Mouse (Mus musculus): ENCODE results near the gene Srd5a1. TPM values are rescaled to one million over a fixed set of nuclear protein-coding genes. Genes with fewer than 3 reads are reported as not detected.
"Not testable (repeated sequence)": the region's sequence is repeated elsewhere in the genome, so short reads cannot be mapped to it uniquely, and the experiment has no call there.

Srd5a1 gene
- 10 to 100 TPM; 14.5 TPM for total RNA-seq (2021)
- long read RNA-seq, experiment 1, transcript Srd5a1-202 (5 exons, 2,644 nt): major isoform, 17 of 19 reads
- long read RNA-seq, experiment 1, partial matches to known transcripts: 2 of 19 reads
- long read RNA-seq, experiment 1, other reads (novel, unspliced or antisense): 0 of 19 reads
- long read RNA-seq, experiment 2, transcript Srd5a1-202 (5 exons, 2,644 nt): major isoform, 17 of 18 reads
- long read RNA-seq, experiment 2, partial matches to known transcripts: 1 of 18 reads
- long read RNA-seq, experiment 2, other reads (novel, unspliced or antisense): 0 of 18 reads

DNA sequence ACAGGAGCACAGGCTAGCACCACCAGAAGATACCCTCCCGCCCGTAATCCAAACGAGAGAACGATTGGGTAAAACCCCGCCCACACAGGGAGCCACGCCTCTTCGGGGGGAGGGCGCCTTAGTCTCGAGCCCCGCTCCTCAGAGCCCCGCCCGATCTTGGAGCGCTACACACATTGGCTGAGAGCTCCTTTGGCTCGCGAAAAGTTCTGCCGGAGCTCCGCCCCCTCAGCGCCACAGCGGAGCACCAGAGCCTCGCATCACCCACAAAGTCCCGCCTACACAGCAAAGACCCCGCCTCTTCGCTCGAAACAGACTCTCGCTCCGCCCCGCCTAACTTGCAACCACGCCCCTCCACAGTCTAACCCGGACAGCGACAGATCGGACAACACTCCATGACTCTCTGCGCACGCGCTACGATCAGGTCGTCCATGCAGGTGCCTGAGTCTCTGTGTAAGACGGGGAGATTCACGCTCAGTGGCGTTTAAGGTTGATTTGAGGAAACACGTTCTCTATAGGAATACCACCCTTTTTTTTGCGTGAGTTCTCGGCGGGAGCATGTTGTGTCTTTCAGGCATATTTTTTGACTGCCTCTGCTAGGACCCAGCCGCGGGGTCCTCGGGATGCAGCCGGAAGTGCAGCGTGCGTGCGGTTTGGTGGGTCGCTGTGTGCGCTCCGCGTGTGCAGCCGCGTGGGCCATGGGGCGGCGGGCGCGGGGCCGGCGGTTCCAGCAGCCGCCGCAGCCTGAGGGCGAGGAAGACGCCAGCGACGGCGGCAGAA is at the start of gene Srd5a1:
Gene Srd5a1 (minus strand): TSS at position 45 of the 777 bp plus-strand sequence.
- DNase-seq (ENCODE audit: low spot score in 2 of 2): peak; percentile 99 to 100
- intact Hi-C loops (cut with DNase I): loop anchor here (5.0 kb wide), 1 partner anchor 104 kb away; no protein-coding TSS in a partner anchor

DNA sequence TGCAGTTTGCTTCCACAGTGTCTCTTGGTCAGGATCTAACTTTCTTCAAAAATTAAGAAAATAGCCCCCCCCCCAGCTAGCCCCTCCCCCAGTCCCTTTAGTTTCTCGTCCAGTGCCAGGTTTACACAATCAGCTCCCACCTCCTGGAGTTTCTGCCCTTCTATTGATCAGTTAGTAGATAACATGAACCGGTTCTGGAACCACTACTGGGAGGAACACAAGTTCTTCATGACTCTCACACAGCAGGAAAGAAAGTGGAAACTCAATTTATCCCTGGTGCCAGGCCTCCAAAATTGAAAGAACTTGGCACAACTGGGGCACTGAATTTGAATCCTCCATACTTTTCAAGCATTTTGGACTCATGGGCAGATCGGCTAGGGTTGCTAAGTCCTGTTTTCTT is 43.3 kb upstream of the Srd5a1 start:
- intact Hi-C loops (cut with DNase I): no loop called here
- no peak for DNase-seq (ENCODE audit: low spot score in 2 of 2)

DNA sequence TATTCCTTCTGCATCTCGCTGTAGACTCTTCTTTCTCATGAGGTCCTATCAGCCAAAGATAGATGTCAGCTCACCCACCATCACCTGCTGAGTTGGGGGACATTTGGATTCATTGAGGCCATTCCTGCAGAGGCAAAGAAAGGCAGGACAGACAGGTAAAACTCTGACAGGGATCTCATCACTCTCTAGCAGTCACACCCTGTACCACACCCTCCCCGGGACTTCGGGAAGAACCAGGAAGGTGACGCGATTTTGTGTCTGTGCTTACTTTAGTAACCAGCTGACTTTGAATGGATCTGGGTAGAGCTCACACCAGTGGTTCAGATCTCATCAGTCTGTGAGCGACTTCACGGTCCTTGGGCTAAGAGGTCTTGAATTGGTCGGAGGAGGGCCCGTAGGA is 35.2 kb upstream of the Srd5a1 start:
- intact Hi-C loops (cut with DNase I): no loop called here
- no peak for DNase-seq (ENCODE audit: low spot score in 2 of 2)

DNA sequence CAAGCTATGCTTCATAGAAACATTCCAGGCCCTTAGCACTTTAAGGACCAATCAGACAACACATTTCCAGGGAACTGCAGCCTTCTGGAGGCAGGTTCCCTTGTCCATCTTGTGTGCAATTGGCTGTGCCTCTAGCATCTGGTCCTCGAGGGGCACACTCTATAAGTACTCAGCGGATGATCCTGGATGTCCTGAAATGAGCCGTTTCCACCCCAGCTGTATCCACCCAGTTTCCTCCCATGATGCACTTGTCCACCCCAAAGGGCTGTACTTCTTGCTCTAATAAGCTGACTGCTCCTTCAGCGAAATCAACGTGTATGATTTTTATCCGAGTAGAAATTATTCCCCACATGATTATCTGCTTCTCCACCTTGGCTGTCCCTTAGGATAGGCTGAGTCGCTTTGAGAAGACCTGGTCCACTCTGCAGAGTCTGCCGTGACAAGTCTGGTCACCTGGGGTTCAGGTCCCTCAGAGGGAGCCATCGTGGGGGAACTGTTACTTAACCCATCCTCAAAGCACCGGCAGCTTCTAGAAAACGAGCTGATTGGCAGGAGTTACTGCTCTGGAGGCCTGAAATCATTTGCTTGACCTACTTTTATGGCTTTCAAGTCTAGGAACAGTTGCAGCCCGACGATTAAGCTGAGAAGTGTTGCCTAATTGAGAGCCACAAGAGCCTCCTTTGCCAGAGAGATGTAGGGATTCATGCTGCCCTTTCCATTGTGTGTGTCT is 34.6 kb upstream of the Srd5a1 start:
- intact Hi-C loops (cut with DNase I): no loop called here
- no peak for DNase-seq (ENCODE audit: low spot score in 2 of 2)

DNA sequence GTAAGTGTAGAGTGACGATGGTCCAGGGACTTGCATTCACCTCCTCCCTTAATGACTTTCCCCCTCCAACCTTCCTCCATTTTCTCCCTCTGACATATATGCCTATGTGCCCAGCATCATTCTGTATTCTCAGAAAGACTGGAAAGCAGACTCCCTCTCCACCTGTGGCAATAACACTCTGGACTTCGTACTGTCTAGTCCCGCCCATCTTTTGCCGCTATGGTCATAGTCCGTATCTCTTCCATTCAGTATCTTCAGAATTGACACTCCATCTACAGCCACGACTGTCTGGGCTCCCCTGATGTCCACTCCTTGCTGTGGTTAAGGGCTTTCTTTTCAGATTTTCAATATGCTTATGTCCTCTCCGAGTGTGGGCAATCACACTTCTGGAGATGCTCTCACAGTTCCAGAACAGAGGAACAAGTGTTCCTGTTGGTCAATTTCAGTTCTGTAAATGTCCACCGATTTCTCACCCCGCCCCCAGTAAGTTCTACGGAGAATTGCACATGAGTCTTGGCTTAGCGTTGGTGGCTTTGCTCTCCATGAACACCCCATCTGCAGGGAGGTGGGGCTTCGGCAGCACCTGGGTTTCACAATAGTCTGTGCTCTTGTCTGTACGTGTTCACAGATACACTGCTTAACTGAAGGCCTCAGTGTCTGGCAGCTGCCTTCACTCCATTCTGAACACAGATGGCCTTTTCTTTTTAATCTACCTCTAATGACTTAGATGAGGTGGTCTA is 33.4 kb upstream of the Srd5a1 start:
- DNase-seq (ENCODE audit: low spot score in 2 of 2): peak in 1 of 2 experiments; percentile 30
- intact Hi-C loops (cut with DNase I): no loop called here

DNA sequence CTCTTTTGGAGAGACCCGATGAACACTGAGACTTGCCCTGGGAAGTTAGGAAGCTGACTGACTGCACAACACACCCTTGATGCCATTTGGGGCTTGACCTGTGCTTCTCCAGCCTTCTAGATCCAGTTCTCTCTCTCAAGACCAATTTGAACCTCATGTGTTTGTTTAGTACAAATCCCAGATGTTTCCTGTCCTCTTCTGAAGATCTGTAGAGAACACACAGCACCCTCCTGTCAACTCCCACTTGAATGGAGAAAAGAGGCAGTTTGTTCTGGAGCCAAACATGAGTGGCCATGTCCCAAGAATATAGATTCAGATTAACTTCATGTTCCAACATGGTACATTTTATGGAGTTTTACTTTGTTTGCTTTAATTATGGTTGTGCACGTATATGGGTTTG is 32.7 kb upstream of the Srd5a1 start:
- DNase-seq (ENCODE audit: low spot score in 2 of 2): no peak
- intact Hi-C loops (cut with DNase I): no loop called here

DNA sequence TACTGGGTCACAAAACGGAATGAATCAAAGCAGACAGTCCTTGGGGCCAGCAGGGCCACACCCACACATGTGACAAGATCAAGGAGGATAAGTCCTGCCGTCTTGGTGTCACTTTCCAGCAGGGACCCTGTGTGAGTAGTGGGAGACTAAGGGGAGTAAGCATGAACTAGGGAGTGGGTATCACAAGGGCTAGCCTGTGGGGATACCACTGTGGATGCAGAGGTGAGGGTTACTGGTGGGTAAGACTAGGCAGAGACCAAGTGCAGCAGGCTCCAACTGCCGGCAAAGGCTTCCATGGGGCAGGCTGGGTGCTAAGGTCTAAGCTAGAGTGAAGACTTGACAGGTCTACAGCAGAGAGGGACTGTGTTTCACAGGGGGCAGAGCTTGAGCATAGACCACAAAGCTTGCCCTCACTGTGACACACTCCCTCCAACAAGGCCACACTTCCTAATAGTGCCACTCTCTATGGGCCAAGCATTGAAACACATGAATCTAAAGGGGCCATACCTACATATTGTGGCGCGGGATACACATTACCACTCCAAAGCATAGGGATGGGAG is 31.5 kb upstream of the Srd5a1 start:
- no peak for DNase-seq (ENCODE audit: low spot score in 2 of 2)
- intact Hi-C loops (cut with DNase I): no loop called here

DNA sequence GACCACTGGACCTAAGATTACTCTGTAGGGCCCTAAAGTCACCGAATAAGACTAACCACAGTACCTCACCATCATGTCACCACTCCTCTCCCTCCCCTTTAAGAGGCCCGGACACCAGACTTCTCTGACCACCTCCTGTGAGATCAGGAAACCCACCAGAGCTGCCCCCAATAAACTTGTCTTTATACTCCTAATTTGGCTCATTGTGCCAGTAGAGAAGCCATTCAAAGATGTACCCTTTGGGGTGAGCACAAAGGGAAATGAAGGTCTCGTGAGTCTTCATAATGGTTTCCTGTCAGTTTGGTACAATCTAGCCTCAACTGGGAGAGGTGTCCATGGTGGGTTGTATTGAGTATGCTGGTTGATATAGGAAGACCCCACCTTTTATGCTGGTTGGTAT is 29.8 kb upstream of the Srd5a1 start:
- intact Hi-C loops (cut with DNase I): no loop called here
- no peak for DNase-seq (ENCODE audit: low spot score in 2 of 2)

DNA sequence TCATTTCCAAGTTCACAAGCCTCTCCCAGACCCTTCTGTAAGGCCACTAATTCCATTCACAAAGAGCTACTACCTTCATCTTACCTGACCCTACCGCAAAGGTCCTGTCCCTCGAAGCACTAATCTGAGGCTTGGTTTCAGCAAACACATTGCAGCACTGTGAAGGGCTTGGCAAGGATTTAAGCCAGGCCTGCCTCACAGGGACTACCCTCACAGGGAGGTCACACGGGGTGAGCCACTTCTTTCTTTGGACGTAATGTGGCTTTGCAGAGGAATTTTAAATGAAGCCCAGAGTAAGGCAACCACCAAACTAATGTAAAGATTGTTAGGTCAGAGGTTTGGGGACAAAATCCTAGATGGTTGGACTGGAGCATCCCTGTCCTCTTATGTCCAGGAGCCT is 29.3 kb upstream of the Srd5a1 start:
- DNase-seq (ENCODE audit: low spot score in 2 of 2): no peak
- intact Hi-C loops (cut with DNase I): no loop called here

DNA sequence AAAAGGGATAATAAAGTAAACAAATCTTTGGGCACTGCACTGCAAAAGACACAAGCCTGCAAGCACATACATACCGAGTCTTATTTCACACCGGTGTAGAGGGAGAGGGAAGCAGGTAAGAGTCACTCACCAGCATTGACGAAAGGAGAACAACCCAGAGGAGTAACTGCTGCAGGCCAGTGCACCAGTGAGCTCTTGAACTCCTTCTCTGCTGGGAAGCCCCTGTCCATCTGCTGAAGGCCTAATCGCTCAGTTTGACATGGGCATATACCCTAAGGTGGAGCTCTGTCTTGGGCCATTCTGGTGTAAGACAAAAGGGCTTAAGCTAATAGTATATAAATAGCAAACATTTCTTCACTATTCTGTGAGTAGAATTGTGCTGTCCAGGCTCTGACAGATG is 28.9 kb upstream of the Srd5a1 start:
- intact Hi-C loops (cut with DNase I): no loop called here
- DNase-seq (ENCODE audit: low spot score in 2 of 2): no peak

DNA sequence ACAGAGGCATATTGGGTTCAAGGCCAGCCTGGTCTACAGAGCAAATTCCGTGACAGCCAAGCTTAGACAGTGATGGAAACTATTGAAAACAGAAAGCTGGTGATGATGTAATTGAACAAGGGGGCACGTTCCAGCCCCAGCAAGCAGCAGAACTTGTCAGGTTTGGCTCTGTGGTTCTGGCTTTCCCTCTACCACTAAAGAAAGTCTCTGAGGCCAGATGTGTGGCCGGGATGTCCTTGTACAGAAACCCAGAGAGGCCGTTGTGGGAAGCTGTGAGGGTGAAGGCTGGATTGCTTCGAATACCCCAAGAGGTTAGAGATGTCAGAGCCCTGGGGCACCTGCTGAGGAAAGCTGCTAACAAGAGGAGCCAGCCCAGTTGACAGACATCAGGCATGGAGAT is 28.0 kb upstream of the Srd5a1 start:
- no peak for DNase-seq (ENCODE audit: low spot score in 2 of 2)

DNA sequence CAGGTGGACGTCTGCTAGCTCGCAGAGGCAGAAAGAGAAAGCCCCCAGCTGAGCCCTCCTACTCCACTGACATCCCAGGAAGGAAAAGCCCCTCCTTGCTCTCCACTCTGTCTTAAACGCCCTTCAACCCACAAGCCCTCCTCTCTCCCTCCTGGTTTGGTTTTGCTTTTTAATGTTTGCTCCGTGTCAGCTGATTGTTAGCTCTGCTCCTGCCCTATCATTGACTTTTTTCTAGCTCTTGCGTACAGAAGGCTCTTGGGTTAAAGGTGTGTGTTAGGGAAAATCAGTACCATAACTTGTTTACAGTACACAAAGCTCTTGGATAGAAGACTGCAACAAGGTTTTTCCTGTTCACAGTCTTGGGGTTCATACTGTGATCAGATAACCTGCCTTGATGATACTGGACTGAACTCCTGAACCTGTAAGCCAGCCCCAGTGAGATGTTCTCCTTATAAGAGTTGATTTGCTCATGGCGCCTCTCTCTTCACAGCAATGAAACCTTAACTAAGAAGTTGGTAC is 26.9 kb upstream of the Srd5a1 start:
- intact Hi-C loops (cut with DNase I): no loop called here
- DNase-seq (ENCODE audit: low spot score in 2 of 2): no peak

More for the DNA sequence above, 28.0 kb upstream of the Srd5a1 start:
- intact Hi-C loops (cut with DNase I): no loop called here

DNA sequence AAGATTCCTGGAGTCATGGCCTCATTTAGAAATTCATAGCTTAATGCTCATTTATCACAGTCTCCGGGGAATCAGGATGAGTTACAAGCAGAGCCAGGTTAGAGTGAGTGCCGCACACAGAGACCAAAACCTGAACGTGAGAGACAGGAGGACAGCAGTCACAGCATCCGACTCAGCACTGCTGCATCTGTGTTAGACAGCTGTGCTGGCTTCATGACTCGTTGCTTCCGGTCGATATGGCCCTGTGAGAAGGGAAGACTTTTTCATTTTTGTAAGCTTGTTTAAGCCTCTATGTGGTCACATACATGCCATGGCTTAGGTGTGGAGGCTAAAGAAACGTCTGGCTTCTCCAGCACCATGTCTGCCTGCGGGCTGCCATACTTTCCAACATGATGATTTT is 26.4 kb upstream of the Srd5a1 start:
- intact Hi-C loops (cut with DNase I): no loop called here
- DNase-seq (ENCODE audit: low spot score in 2 of 2): no peak

DNA sequence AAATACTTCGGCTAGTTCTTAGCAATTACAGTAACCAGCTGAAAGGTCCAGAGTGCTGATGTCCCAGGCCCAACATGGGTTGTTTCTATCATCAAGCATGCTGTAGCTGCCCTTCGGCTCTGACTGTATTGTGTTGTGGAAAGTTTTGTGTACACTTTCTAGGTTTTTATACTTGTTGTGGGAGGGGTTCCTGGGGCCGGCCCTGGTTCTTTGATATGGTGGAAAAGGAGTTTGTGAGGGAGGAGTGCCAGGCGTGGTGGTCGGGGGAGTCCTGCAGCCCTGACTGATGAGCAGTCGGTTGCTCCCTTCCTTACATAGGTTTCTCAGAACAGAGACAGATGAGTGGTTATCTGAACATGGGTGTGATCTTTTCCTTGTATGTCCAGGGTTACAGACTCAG is 25.6 kb upstream of the Srd5a1 start:
- no peak for DNase-seq (ENCODE audit: low spot score in 2 of 2)
- intact Hi-C loops (cut with DNase I): no loop called here

DNA sequence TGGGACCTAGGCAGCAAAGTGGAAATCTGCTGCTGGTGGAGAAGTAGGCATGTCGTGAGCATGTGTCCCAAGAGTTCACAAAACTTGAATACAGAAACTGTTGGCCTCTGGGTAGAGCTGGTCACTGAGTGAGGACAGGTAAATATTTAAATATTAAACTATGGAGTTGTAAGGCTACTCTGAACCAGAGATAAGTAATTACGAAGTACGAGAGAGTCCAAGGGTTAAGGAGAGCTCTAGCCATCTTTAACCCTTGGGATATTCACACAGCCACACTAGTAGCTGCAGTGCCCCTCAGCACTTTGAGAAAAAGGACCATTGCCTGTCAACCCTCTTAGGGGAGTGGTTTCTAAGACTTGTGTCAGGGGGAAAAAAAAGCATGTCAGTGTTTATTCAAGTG is 25.1 kb upstream of the Srd5a1 start:
- intact Hi-C loops (cut with DNase I): no loop called here
- DNase-seq (ENCODE audit: low spot score in 2 of 2): no peak

DNA sequence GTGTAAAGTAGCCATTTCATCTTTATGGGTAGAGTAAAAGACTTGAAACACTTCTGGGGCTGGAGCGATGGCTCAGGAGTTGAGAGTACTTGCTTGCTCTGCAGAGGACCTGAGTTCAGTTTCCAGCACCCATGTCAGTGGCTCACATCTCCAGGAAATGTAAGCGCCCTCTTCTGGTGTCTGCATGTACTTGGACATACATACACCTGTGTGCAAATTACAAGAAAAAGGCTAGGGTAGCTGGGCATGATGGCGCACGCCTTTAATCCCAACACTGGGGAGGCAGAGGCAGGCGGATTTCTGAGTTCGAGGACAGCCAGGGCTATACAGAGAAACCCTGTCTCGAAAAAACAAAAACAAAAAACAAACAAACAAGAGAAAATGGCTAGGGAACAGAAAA is 24.6 kb upstream of the Srd5a1 start:
- DNase-seq (ENCODE audit: low spot score in 2 of 2); intact Hi-C loops (cut with DNase I): not testable (repeated sequence)

DNA sequence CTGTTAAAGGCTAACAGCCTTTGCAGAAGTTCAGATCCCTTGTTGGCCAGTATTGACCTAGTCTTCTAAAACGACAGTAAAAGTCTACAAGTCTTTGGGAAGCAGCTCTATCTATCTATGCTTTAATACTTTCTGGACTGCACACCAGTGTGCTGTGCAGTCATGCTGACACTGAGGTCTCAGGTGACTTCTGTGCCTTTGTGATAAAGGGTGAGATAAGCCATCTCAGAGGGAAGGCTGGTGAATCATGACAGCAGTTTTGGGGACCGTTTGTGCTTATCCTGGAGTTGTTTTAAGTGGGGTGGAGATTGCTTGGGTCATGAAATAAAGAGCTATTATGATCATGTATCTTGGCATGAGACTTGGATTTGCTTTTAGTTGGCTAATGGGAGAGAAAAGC is 22.7 kb upstream of the Srd5a1 start:
- intact Hi-C loops (cut with DNase I): no loop called here
- DNase-seq (ENCODE audit: low spot score in 2 of 2): no peak

DNA sequence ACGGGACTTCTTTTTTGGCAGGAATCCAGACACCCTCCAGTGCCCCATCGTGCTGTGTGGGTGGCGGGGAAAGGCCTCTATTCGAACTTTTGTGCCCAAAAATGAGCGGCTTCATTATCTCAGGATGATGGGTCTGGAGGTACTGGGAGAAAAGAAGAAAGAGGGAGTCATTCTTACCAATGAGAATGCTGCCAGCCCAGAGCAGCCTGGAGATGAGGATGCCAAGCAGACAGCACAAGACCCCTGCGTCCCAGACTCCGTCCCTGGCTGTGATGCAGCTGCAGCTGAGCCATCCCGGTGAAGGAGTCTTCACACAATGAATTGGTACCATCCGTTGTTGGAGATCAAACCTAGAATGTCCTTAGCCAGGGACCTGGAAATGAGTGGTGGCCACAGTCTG is 22.3 kb upstream of the Srd5a1 start:
- no peak for DNase-seq (ENCODE audit: low spot score in 2 of 2)

DNA sequence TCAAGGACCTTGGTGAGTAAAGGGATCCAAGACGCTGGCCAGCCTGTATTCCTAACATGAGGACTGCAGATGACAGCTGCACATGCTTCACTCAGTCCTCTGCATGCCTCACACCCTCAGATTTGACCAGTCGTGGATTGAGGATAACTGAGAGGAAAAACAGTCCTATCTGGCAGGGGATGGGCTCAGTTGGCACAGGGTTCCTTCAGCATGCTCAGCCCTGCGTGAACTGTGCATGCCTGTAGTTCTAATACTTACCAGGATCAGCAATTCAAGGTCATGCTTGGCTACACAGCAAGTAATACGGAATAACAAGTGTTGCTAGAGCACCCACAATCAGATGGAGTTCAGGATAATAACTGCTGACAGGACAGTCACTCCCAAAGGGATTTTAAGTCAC is 20.4 kb upstream of the Srd5a1 start:
- intact Hi-C loops (cut with DNase I): no loop called here
- no peak for DNase-seq (ENCODE audit: low spot score in 2 of 2)

More for the DNA sequence above, 22.3 kb upstream of the Srd5a1 start:
- intact Hi-C loops (cut with DNase I): no loop called here
